Mouse (Mus musculus) heart, adult 2 months (tissue): ENCODE results near the gene Vamp1. TPM values are rescaled to one million over a fixed set of nuclear protein-coding genes. Genes with fewer than 3 reads are reported as not detected.

Experiments used
- DNase-seq, 2 experiments: peaks; one replicate each; pipeline ENCODE4 v3.0.0; 2021
- H3K27ac ChIP-seq: fragments of 200-600 bp; 2 replicates; pipeline ENCODE4 v1.8.1; 2022
- H3K27me3 ChIP-seq: fragments of 200-500 bp; 2 replicates; pipeline ENCODE4 v1.6.1; 2012; ENCODE audit warnings: mild to moderate bottlenecking, low read length, inconsistent platforms, mixed read lengths; ENCODE audit not compliant: control insufficient read depth, insufficient read depth
- H3K36me3 ChIP-seq: fragments of 200-500 bp; 2 replicates; pipeline ENCODE4 v1.6.1; 2012; ENCODE audit warnings: low read length, inconsistent platforms; ENCODE audit not compliant: control insufficient read depth, insufficient read depth
- H3K4me1 ChIP-seq: fragments of 200-500 bp; 2 replicates; pipeline ENCODE4 v1.6.1; 2011; ENCODE audit warnings: low read length; ENCODE audit not compliant: control insufficient read depth, insufficient read depth
- H3K4me3 ChIP-seq: fragments of 200-600 bp; 2 replicates; pipeline ENCODE4 v1.8.1; 2022
- H3K79me2 ChIP-seq: fragments of 200-500 bp; replicated peaks from 2 replicates; pipeline ENCODE4 v1.6.1; 2012; ENCODE audit warnings: mild to moderate bottlenecking, inconsistent platforms, low read length, moderate library complexity, mixed read lengths; ENCODE audit not compliant: control insufficient read depth, insufficient read depth
- H3K9ac ChIP-seq: fragments of 200-500 bp; 2 replicates; pipeline ENCODE4 v1.6.1; 2012; ENCODE audit warnings: low read depth, mild to moderate bottlenecking, control low read depth, inconsistent platforms, low read length, mixed read lengths
- CTCF ChIP-seq: fragments of 200-600 bp; IDR thresholded peaks from 2 replicates; pipeline ENCODE4 v1.8.1; 2022; ENCODE audit warnings: antibody characterized with exemption, mild to moderate bottlenecking, moderate library complexity
- EP300 ChIP-seq: fragments of 200-500 bp; IDR thresholded peaks from 2 replicates; pipeline ENCODE4 v1.6.1; 2011; ENCODE audit warnings: low read depth, low read length, control low read depth; ENCODE audit not compliant: insufficient read depth
- POLR2A ChIP-seq: fragments of 200-500 bp; IDR thresholded peaks from 2 replicates; pipeline ENCODE4 v1.6.1; 2011; ENCODE audit warnings: mild to moderate bottlenecking, low read depth, low read length, control low read depth; ENCODE audit not compliant: insufficient read depth
- WGBS: fragments of 180-500 bp; shearing (Covaris S2); methylation state at CpG from one replicate; pipeline ENCODE4 v1.1.7; 2018; 5-methylcytosine and 5-hydroxymethylcytosine counted together
- intact Hi-C: fragments of 180-260 bp; cut with DNase I; formaldehyde crosslinking; loops from one replicate; pipeline ENCODE4 v1.15.1; 2025
- polyA plus RNA-seq: library from polyadenylated mRNA; depleted of rRNA; stranded (reverse); fragments of >200 nt; gene quantifications from 2 replicates; pipeline ENCODE4 v1.2.3, GENCODE M21; 2012
- total RNA-seq, 2 experiments: library from RNA; stranded (reverse); gene quantifications; 2 replicates each; pipeline ENCODE4 v1.2.3; 2021

Vamp1 gene
- total and polyA plus RNA-seq, 3 experiments = 4.9 to 14.1 (median 5.3) TPM

DNA sequence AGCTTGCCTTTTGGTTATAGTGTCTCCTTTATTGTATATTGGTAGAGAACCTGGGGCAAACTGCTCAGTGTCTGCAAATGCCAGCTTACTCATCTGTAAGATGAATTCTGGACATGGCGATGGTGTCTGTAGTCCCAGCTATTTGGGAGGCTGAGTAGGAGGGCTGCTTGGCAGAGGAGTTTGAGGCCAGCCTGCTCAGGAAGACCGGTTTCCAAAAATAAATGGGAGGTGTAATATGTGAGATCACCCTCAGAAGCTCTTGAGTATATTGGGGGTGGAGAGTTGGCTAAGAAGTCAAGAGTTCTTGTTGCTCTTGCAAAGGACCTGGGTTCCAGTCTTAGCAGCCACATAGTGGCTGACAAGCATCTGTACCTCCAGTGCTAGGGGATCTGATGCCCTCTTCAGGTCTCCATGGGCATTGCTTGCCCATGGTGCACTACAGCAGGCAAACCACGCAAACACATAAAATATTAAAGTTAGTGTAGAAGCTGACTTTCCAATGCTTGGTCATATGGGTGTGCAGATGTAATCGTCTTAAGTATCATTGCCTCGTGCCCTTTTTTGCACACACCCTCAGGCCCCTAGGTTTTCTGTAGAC lies 10.3 kb downstream of the Vamp1 start:
- TF ChIP-seq CTCF = peak; percentile 72
- no peak for TF ChIP-seq EP300
- Histone ChIP-seq H3K27ac (no peak overlapping the region), H3K9ac (no peak overlapping the region), H3K79me2 (no peaks in the 10 kb centered on the region), H3K4me1 (no peaks in the 10 kb centered on the region; the same call in 1 of the 2 replicates), H3K27me3 (no peaks in the 10 kb centered on the region), H3K36me3 (no peaks in the 10 kb centered on the region), H3K4me3 (no peak overlapping the region)
- DNase-seq = peak in 1 of 2 experiments; percentile 17
- 83% methylated on average over 5 of the region's 5 CpGs for WGBS
- intact Hi-C loops = no loop called here

DNA sequence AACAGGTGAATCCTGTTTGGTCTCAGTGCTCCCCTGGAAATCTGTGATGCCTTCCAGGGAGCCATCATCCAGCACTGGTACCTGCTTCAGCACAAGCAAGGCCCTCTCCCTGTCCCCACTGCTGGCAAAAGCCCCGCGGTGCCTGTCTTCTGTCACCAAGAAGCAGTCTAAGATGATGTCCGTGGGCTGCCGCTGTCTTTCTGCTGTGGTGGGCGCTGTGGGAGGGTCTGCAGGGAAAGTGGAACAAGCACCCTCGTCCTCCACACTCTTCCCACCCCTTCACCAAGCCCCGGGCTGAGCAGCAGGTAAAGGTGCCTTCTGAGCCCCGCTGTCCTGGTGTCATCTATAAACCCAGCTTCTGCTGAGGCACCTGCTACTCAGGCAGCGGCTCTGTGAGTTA lies 15.2 kb downstream of the Vamp1 start:
- H3K27me3 ChIP-seq = no peaks in the 10 kb centered on the region
- intact Hi-C loops = no loop called here
- H3K36me3 ChIP-seq = no peaks in the 10 kb centered on the region; the same call in 1 of the 2 replicates
- H3K4me1 ChIP-seq = peaks cover 11% of the 10 kb centered on the region
- no peak overlapping the region; the same call in 1 of the 2 replicates for H3K27ac ChIP-seq
- whole genome bisulfite sequencing = 64% methylated on average over 9 of the region's 9 CpGs
- H3K9ac ChIP-seq = peak overlapping the region; percentile 31; the same call in 1 of the 2 replicates
- no peak for TF ChIP-seq POLR2A
- TF ChIP-seq EP300 = no peak
- no peak for TF ChIP-seq CTCF
- H3K4me3 ChIP-seq = no peak overlapping the region; the same call in 1 of the 2 replicates
- DNase-seq = no peak
- no peaks in the 10 kb centered on the region for H3K79me2 ChIP-seq

DNA sequence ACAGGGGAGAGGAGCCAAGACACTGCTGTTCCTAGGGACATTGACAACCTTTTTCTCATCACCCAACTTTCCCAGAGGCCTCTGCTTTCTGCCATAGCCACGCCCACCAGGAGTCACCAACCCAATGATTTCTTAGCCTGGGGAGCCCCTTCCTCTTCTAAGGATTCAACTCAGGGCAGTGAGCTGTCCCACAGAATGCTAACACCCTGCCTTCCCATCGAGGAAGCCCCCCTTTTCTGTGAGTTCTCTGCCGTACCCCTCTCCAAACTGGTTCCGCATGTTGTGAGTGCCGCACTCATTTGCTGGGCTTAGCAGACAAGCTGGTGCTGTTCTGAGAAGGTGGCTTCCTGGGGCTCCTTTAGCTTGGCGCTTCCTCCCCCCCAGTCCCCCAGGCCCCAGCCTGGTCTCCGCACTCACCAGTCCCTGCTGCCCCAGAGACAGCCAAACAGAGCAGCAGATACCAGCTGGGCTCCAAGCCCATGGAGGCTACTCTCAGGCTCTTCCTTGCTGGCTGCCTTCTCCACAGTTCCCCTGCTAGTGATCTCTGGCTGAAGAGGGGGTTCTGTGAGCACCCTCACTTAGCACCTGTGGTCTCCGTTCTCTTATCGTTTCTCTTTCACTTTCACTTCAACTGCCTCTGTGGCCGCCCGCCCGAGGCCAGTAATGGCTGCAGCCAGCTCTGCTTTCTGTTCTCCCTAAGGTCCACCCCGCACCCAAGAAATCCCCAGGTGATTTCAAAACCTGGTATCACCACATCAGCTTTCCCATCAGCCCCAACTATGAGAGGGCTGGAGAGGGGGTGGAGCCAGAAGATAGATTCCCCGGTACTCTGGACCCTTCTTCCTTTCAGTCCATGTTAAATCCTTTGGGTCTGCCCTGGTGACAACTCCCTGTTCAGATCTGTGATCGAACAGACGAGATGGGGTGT lies 16.0 kb downstream of the Vamp1 start, which contains the start of gene Tapbpl:
TSS of gene Tapbpl (minus strand) at position 744 of the 928 bp plus-strand sequence.
- intact Hi-C loops = no loop called here
- H3K4me3 ChIP-seq = peak within 1 kb of the TSS; percentile 76
- peak within 1 kb of the TSS; percentile 96 for H3K27ac ChIP-seq
- no peaks in the 10 kb centered on the region; the same call in 1 of the 2 replicates for H3K36me3 ChIP-seq
- peaks cover 11% of the 10 kb centered on the region for H3K4me1 ChIP-seq
- under 1% methylated on average over 16 of the region's 16 CpGs for WGBS
- TF ChIP-seq EP300 (no peak), POLR2A (peak; percentile 71)
- H3K9ac ChIP-seq = peak within 1 kb of the TSS; percentile 91
- DNase-seq = peak; percentile 76 to 81
- no peaks in the 10 kb centered on the region for H3K27me3 ChIP-seq
- H3K79me2 ChIP-seq = no peaks in the 10 kb centered on the region

DNA sequence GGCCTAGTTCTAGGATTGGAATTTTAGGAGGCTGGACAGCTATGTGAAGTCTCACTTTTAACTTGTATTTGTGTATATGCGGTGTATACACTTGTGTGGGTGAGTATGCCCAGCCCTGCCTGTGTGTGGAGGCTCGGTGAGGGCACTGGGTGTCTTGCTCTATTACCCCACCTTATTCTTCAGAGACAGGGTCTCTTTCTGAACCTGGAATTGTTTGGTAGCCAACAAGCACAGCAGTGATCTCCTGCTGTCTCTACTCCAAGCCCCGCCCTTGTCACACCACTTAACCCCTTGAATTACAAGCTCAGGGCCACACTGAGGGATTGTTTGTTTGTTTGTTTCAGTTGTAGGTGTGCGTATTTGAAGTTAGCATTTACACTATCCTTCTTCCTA lies 16.7 kb downstream of the Vamp1 start:
- DNase-seq = no peak
- no peak for TF ChIP-seq EP300
- TF ChIP-seq POLR2A = no peak
- TF ChIP-seq CTCF = no peak
- H3K27me3 ChIP-seq = no peaks in the 10 kb centered on the region
- intact Hi-C loops = no loop called here
- peak overlapping the region; percentile 91 for H3K9ac ChIP-seq
- H3K36me3 ChIP-seq = no peaks in the 10 kb centered on the region; the same call in 1 of the 2 replicates
- no peaks in the 10 kb centered on the region for H3K79me2 ChIP-seq
- peak overlapping the region; percentile 96 for H3K27ac ChIP-seq
- H3K4me3 ChIP-seq = peak overlapping the region; percentile 76
- WGBS = 35% methylated on average over 4 of the region's 4 CpGs
- H3K4me1 ChIP-seq = peaks cover 11% of the 10 kb centered on the region

DNA sequence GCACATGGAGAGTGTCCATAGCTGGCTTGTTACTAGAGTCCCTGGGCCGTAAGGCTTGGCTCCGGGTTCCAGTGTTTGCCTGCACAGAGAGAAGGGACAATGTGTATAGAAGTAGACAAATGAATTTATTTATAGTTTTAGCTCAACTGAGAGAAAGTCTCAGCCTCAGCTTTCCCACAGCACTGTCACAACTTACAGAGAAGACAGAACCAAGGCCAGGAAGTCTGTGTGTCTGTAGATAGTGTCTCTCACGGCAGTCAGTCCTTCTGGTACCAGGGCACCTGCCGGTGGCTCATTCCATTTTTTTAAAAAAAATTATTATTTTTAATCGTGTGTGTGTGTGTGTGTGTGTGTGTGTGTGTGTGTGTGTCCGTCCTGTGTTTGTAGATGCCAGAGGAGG lies 17.2 kb downstream of the Vamp1 start:
- no peak overlapping the region for H3K9ac ChIP-seq
- no peak overlapping the region for H3K4me3 ChIP-seq
- 55% methylated on average over 6 of the region's 6 CpGs for WGBS

More for the DNA sequence above, 17.2 kb downstream of the Vamp1 start:
- TF ChIP-seq CTCF (no peak), EP300 (no peak), POLR2A (no peak)
- Histone ChIP-seq H3K79me2 (no peaks in the 10 kb centered on the region), H3K4me1 (peaks cover 11% of the 10 kb centered on the region), H3K36me3 (no peaks in the 10 kb centered on the region; the same call in 1 of the 2 replicates), H3K27ac (peak overlapping the region; percentile 96), H3K27me3 (no peaks in the 10 kb centered on the region)
- intact Hi-C loops = no loop called here
- no peak for DNase-seq
